Mouse (Mus musculus) neural tube, embryonic 12.5 days (tissue): ENCODE data around the gene Dgkd. TPM values are rescaled to one million over a fixed set of nuclear protein-coding genes. Genes with fewer than 3 reads are reported as not detected.

Source experiments
- ATAC-seq: fragments of 200-750 bp; cut with Nextera tagmentation; 2 replicates; pipeline ENCODE4 v1.8.0; 2017; ENCODE audit warnings: low read depth, mild to moderate bottlenecking, moderate TSS enrichment, moderate library complexity; ENCODE audit not compliant: low FRiP score
- H3K27ac ChIP-seq: fragments of 300-500 bp; sonication (generic); 2 replicates; pipeline ENCODE4 v1.5.1; 2016
- H3K27me3 ChIP-seq: fragments of 300-500 bp; sonication (generic); replicated peaks from 2 replicates; pipeline ENCODE4 v1.6.1; 2016; ENCODE audit warnings: mild to moderate bottlenecking
- H3K36me3 ChIP-seq: fragments of 300-500 bp; sonication (generic); 2 replicates; pipeline ENCODE4 v1.6.1; 2016; ENCODE audit warnings: mild to moderate bottlenecking
- H3K4me1 ChIP-seq: fragments of 300-500 bp; sonication (generic); 2 replicates; pipeline ENCODE4 v1.6.1; 2016
- H3K4me2 ChIP-seq: fragments of 300-500 bp; sonication (generic); replicated peaks from 2 replicates; pipeline ENCODE4 v1.6.1; 2016; ENCODE audit warnings: mild to moderate bottlenecking
- H3K4me3 ChIP-seq: fragments of 300-500 bp; sonication (generic); 2 replicates; pipeline ENCODE4 v1.5.1; 2016
- H3K9ac ChIP-seq: fragments of 300-500 bp; sonication (generic); 2 replicates; pipeline ENCODE4 v1.6.1; 2016; ENCODE audit warnings: mild to moderate bottlenecking
- H3K9me3 ChIP-seq: fragments of 300-500 bp; sonication (generic); 2 replicates; pipeline ENCODE4 v1.6.1; 2016; ENCODE audit warnings: mild to moderate bottlenecking
- WGBS: fragments of 180-500 bp; shearing (Covaris S2); methylation state at CpG from one replicate; pipeline ENCODE4 v1.1.7; 2016; 5-methylcytosine and 5-hydroxymethylcytosine counted together
- polyA plus RNA-seq: library from polyadenylated mRNA; unstranded; fragments of >200 nt; fragmentation: Nextera tagmentation; extraction: Ambion mirVana; gene quantifications from 2 replicates; pipeline ENCODE4 v1.2.1, GENCODE M21; 2016

Gene Dgkd
- polyA plus RNA-seq, 1 experiment from 2014 or later: 36.6 TPM

- no peaks in the 10 kb centered on the region for H3K4me1 ChIP-seq
- H3K36me3 ChIP-seq: no peaks in the 10 kb centered on the region; the same call in 1 of the 2 replicates
- H3K4me3 ChIP-seq: no peak overlapping the region
- H3K9me3 ChIP-seq: no peaks in the 10 kb centered on the region
- no peak for ATAC-seq
- no peaks in the 10 kb centered on the region for H3K27me3 ChIP-seq
- WGBS: 95% methylated on average over 6 of the region's 6 CpGs
- no peak overlapping the region for H3K9ac ChIP-seq
- H3K4me2 ChIP-seq: no peak overlapping the region
- no peak overlapping the region for H3K27ac ChIP-seq
Measured at GRCm38 (mm10) chr1:87900979-87901378, 47.9 kb downstream of the Dgkd start.

- Histone ChIP-seq H3K4me1 (no peaks in the 10 kb centered on the region), H3K36me3 (no peaks in the 10 kb centered on the region; the same call in 1 of the 2 replicates), H3K9ac (no peak overlapping the region), H3K27me3 (no peaks in the 10 kb centered on the region), H3K4me3 (no peak overlapping the region), H3K9me3 (no peaks in the 10 kb centered on the region), H3K27ac (no peak overlapping the region), H3K4me2 (no peak overlapping the region)
- ATAC-seq: no peak
Measured at GRCm38 (mm10) chr1:87902186-87902585, 49.1 kb downstream of the Dgkd start.

GRCm38 (mm10) chr1:87906361-87906956 is 53.4 kb downstream of the Dgkd start:
- Histone ChIP-seq H3K27ac (no peak overlapping the region), H3K9ac (no peak overlapping the region), H3K4me3 (no peak overlapping the region), H3K27me3 (no peaks in the 10 kb centered on the region), H3K36me3 (peaks cover 4% of the 10 kb centered on the region; the same call in 1 of the 2 replicates), H3K9me3 (no peaks in the 10 kb centered on the region), H3K4me1 (no peaks in the 10 kb centered on the region), H3K4me2 (no peak overlapping the region)
- WGBS: 90% methylated on average over 5 of the region's 5 CpGs
- no peak for ATAC-seq

- no peak overlapping the region for H3K4me2 ChIP-seq
- H3K9me3 ChIP-seq: no peaks in the 10 kb centered on the region
- H3K9ac ChIP-seq: no peak overlapping the region
- WGBS: 90% methylated on average over 2 of the region's 2 CpGs
- 0 out of 2 replicates have a peak, but pooled peaks cover 4% of the 10 kb centered on the region for H3K36me3 ChIP-seq
- H3K27me3 ChIP-seq: no peaks in the 10 kb centered on the region
- H3K4me3 ChIP-seq: no peak overlapping the region
- ATAC-seq: no peak
- no peaks in the 10 kb centered on the region for H3K4me1 ChIP-seq
- no peak overlapping the region for H3K27ac ChIP-seq
Measured at GRCm38 (mm10) chr1:87908006-87908405, 54.9 kb downstream of the Dgkd start.

- 73% methylated on average over 3 of the region's 3 CpGs for WGBS
- Histone ChIP-seq H3K9ac (no peak overlapping the region), H3K27me3 (no peaks in the 10 kb centered on the region), H3K27ac (no peak overlapping the region), H3K4me1 (no peaks in the 10 kb centered on the region), H3K9me3 (no peaks in the 10 kb centered on the region), H3K36me3 (0 out of 2 replicates have a peak, but pooled peaks cover 4% of the 10 kb centered on the region), H3K4me3 (no peak overlapping the region), H3K4me2 (no peak overlapping the region)
- no peak for ATAC-seq
Measured at GRCm38 (mm10) chr1:87908736-87909135, 55.6 kb downstream of the Dgkd start.

GRCm38 (mm10) chr1:87909565-87909964 is 56.5 kb downstream of the Dgkd start:
- no peak for ATAC-seq
- Histone ChIP-seq H3K4me1 (no peaks in the 10 kb centered on the region), H3K27me3 (no peaks in the 10 kb centered on the region), H3K4me2 (no peak overlapping the region), H3K4me3 (no peak overlapping the region), H3K9ac (no peak overlapping the region), H3K27ac (no peak overlapping the region), H3K9me3 (no peaks in the 10 kb centered on the region), H3K36me3 (0 out of 2 replicates have a peak, but pooled peaks cover 4% of the 10 kb centered on the region)

GRCm38 (mm10) chr1:87910428-87910827 is 57.3 kb downstream of the Dgkd start:
- H3K27ac ChIP-seq: no peak overlapping the region
- no peaks in the 10 kb centered on the region for H3K9me3 ChIP-seq
- H3K9ac ChIP-seq: no peak overlapping the region
- H3K27me3 ChIP-seq: no peaks in the 10 kb centered on the region
- H3K4me1 ChIP-seq: no peaks in the 10 kb centered on the region
- WGBS: 91% methylated on average over 1 of the region's 1 CpGs
- no peak for ATAC-seq
- 0 out of 2 replicates have a peak, but pooled peaks cover 4% of the 10 kb centered on the region for H3K36me3 ChIP-seq
- H3K4me2 ChIP-seq: no peak overlapping the region
- H3K4me3 ChIP-seq: no peak overlapping the region

- Histone ChIP-seq H3K4me2 (no peak overlapping the region), H3K9me3 (no peaks in the 10 kb centered on the region), H3K9ac (no peak overlapping the region), H3K36me3 (peaks cover 22% of the 10 kb centered on the region), H3K27ac (no peak overlapping the region), H3K4me3 (no peak overlapping the region), H3K27me3 (no peaks in the 10 kb centered on the region), H3K4me1 (no peaks in the 10 kb centered on the region)
- no peak for ATAC-seq
Measured at GRCm38 (mm10) chr1:87913356-87913755, 60.3 kb downstream of the Dgkd start.

GRCm38 (mm10) chr1:87917361-87917760 is 64.3 kb downstream of the Dgkd start:
- Histone ChIP-seq H3K9ac (no peak overlapping the region), H3K9me3 (no peaks in the 10 kb centered on the region), H3K36me3 (peaks cover 42% of the 10 kb centered on the region), H3K27ac (no peak overlapping the region), H3K4me1 (no peaks in the 10 kb centered on the region), H3K4me3 (no peak overlapping the region), H3K4me2 (no peak overlapping the region), H3K27me3 (no peaks in the 10 kb centered on the region)
- ATAC-seq: no peak
- 95% methylated on average over 3 of the region's 3 CpGs for WGBS

- WGBS: 97% methylated on average over 2 of the region's 2 CpGs
- no peaks in the 10 kb centered on the region for H3K4me1 ChIP-seq
- no peak overlapping the region for H3K9ac ChIP-seq
- H3K9me3 ChIP-seq: no peaks in the 10 kb centered on the region
- H3K27me3 ChIP-seq: no peaks in the 10 kb centered on the region
- no peak overlapping the region for H3K4me2 ChIP-seq
- H3K27ac ChIP-seq: no peak overlapping the region
- no peak for ATAC-seq
- no peak overlapping the region for H3K4me3 ChIP-seq
- H3K36me3 ChIP-seq: peaks cover 45% of the 10 kb centered on the region
Measured at GRCm38 (mm10) chr1:87918061-87918460, 65.0 kb downstream of the Dgkd start.

GRCm38 (mm10) chr1:87920056-87920614 is 67.0 kb downstream of the Dgkd start:
- ATAC-seq: no peak
- Histone ChIP-seq H3K36me3 (peaks cover 57% of the 10 kb centered on the region), H3K4me2 (no peak overlapping the region), H3K9ac (no peak overlapping the region), H3K4me1 (no peaks in the 10 kb centered on the region), H3K27me3 (no peaks in the 10 kb centered on the region), H3K9me3 (no peaks in the 10 kb centered on the region), H3K27ac (no peak overlapping the region), H3K4me3 (no peak overlapping the region)
- 90% methylated on average over 3 of the region's 3 CpGs for whole genome bisulfite sequencing

- H3K36me3 ChIP-seq: peaks cover 71% of the 10 kb centered on the region
- H3K9me3 ChIP-seq: no peaks in the 10 kb centered on the region
- no peak overlapping the region for H3K9ac ChIP-seq
- no peak overlapping the region for H3K27ac ChIP-seq
- H3K4me1 ChIP-seq: no peaks in the 10 kb centered on the region
- H3K4me3 ChIP-seq: no peak overlapping the region
- 63% methylated on average over 1 of the region's 1 CpGs for WGBS
- H3K27me3 ChIP-seq: no peaks in the 10 kb centered on the region
- H3K4me2 ChIP-seq: no peak overlapping the region
- ATAC-seq: no peak
Measured at GRCm38 (mm10) chr1:87922666-87923065, 69.6 kb downstream of the Dgkd start.

GRCm38 (mm10) chr1:87924888-87925287 is 71.8 kb downstream of the Dgkd start:
- H3K9ac ChIP-seq: no peak overlapping the region
- no peak overlapping the region for H3K4me3 ChIP-seq
- H3K27me3 ChIP-seq: no peaks in the 10 kb centered on the region
- H3K27ac ChIP-seq: no peak overlapping the region
- H3K36me3 ChIP-seq: peaks cover 69% of the 10 kb centered on the region
- H3K9me3 ChIP-seq: no peaks in the 10 kb centered on the region
- ATAC-seq: no peak
- no peaks in the 10 kb centered on the region for H3K4me1 ChIP-seq
- H3K4me2 ChIP-seq: no peak overlapping the region
- WGBS: 94% methylated on average over 4 of the region's 4 CpGs
